In the genomic region with DNA sequence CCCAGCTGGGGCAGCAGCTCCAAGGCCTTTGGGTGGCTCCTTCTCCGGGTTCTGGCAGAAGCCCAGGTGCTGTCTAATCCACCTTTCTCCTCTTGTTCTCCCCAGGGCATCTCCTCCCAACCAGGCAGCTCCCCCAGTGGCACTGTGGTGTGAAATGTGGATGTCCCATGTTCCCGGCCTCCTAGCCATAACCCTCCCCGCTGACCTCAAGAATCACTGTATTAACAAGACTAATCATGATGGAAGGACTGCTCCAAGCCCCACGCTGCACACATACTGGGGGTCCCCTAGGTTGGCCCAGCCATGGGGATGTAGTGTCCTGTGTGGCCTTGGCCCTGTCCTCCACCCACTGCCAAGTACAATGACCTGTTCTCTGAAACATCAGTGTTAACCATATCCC, we compare ENCODE assay signal across 14 mouse cellular contexts. TPM values are rescaled to one million over a fixed set of nuclear protein-coding genes. Genes with fewer than 3 reads are reported as not detected.
DNase-seq lines count a peak whose midpoint lies in the region; ATAC-seq and TF ChIP-seq lines count a peak whose summit lies in the region.
"Had no signal": no experiment of that assay in that cellular context is flagged by ENCODE, and none has a peak within 500 bp of the region (broad histone marks: within the 10 kb centered on the region; RNA-seq: fewer than 3 reads in every experiment).

No protein-coding gene starts in this region.

- H3K27ac ChIP-seq in heart, adult 2 months: peak overlapping the region; percentile 97
- 0 out of 2 replicates have a peak overlapping the region, but pooled peaks have one; percentile 23 for H3K27ac ChIP-seq in layer of hippocampus, adult 2 months
- no peak overlapping the region for H3K27ac ChIP-seq in embryonic facial prominence, embryonic 13.5 days
- H3K27ac ChIP-seq in heart, postnatal 0 days (ENCODE audit: low read depth): peak overlapping the region; percentile 95
- no peak overlapping the region for H3K27ac ChIP-seq in thymus, adult 2 months (ENCODE audit: control insufficient read depth, insufficient read depth, low read length)
- H3K27ac ChIP-seq: forebrain, embryonic 10.5 days; hindbrain, embryonic 14.5 days had no signal

- no peak for ATAC-seq in embryonic facial prominence, embryonic 13.5 days (ENCODE audit: insufficient number of reproducible peaks, insufficient read depth, low FRiP score, low TSS enrichment, low read depth)
- no peak for ATAC-seq in heart, postnatal 0 days (ENCODE audit: insufficient read depth, low read depth)

- no peak for TF ChIP-seq CTCF in heart, adult 2 months (IDR thresholded peaks at IDR 0.05)
- TF ChIP-seq CTCF in layer of hippocampus, adult 2 months (conservative IDR thresholded peaks at IDR 0.05): no peak
- no peak for TF ChIP-seq CTCF in heart, postnatal 0 days (IDR thresholded peaks at IDR 0.05; ENCODE audit: low read depth)
- TF ChIP-seq CTCF in thymus, adult 2 months (IDR thresholded peaks at IDR 0.05; ENCODE audit: borderline replicate concordance, control insufficient read depth, extremely low read depth, insufficient read depth, low read length, poor library complexity): no peak

- peaks cover 7% of the 10 kb centered on the region for H3K4me1 ChIP-seq in heart, adult 2 months (ENCODE audit: control insufficient read depth, insufficient read depth, low read length)
- H3K4me1 ChIP-seq in embryonic facial prominence, embryonic 13.5 days: peaks cover 56% of the 10 kb centered on the region
- H3K4me1 ChIP-seq in heart, postnatal 0 days (ENCODE audit: control insufficient read depth, insufficient read depth): peaks cover 59% of the 10 kb centered on the region
- peaks cover 10% of the 10 kb centered on the region for H3K4me1 ChIP-seq in thymus, adult 2 months (replicated peaks; ENCODE audit: control insufficient read depth, insufficient read depth, low read length)

- no peak for TF ChIP-seq EP300 in heart, adult 2 months (IDR thresholded peaks at IDR 0.05; ENCODE audit: insufficient read depth, low read depth, low read length)
- TF ChIP-seq EP300 in heart, postnatal 0 days (IDR thresholded peaks at IDR 0.05; ENCODE audit: low read depth): no peak

- 66% methylated on average over 4 of the region's 4 CpGs for WGBS in heart, adult 2 months
- WGBS in embryonic facial prominence, embryonic 13.5 days: 85% methylated on average over 4 of the region's 4 CpGs
- 83% methylated on average over 4 of the region's 4 CpGs for WGBS in heart, postnatal 0 days
- WGBS in thymus, adult 2 months: 94% methylated on average over 4 of the region's 4 CpGs

- H3K36me3 ChIP-seq in heart, adult 2 months (ENCODE audit: control insufficient read depth, insufficient read depth, low read length): peaks cover 3% of the 10 kb centered on the region
- peaks cover 69% of the 10 kb centered on the region for H3K36me3 ChIP-seq in embryonic facial prominence, embryonic 13.5 days
- H3K36me3 ChIP-seq in heart, postnatal 0 days (replicated peaks; ENCODE audit: control insufficient read depth, insufficient read depth, low read length): peaks cover 53% of the 10 kb centered on the region
- H3K36me3 ChIP-seq in thymus, adult 2 months (ENCODE audit: control insufficient read depth, insufficient read depth, low read length): no peaks in the 10 kb centered on the region

- no peaks in the 10 kb centered on the region for H3K27me3 ChIP-seq in heart, adult 2 months (ENCODE audit: control insufficient read depth, insufficient read depth, low read length)
- no peaks in the 10 kb centered on the region for H3K27me3 ChIP-seq in embryonic facial prominence, embryonic 13.5 days
- no peaks in the 10 kb centered on the region for H3K27me3 ChIP-seq in heart, postnatal 0 days (ENCODE audit: control insufficient read depth, insufficient read depth, low read length)
- H3K27me3 ChIP-seq in thymus, adult 2 months (ENCODE audit: control insufficient read depth, insufficient read depth, low read length): no peaks in the 10 kb centered on the region; the same call in 1 of the 2 replicates

- no peak overlapping the region for H3K4me2 ChIP-seq in embryonic facial prominence, embryonic 13.5 days
- H3K4me2 ChIP-seq in heart, postnatal 0 days (ENCODE audit: low read depth, low read length): no peak overlapping the region
- H3K4me2 ChIP-seq: hindbrain, embryonic 14.5 days had no signal

- no peaks in the 10 kb centered on the region for H3K9me3 ChIP-seq in embryonic facial prominence, embryonic 13.5 days
- no peaks in the 10 kb centered on the region for H3K9me3 ChIP-seq in heart, postnatal 0 days (replicated peaks; ENCODE audit: control insufficient read depth, low read length)
- H3K9me3 ChIP-seq: forebrain, embryonic 10.5 days; megakaryocyte, embryonic 14.5 days had no signal

- no peaks in the 10 kb centered on the region for H3K79me2 ChIP-seq in heart, adult 2 months (replicated peaks; ENCODE audit: control insufficient read depth, insufficient read depth, low read length)

- no peak for TF ChIP-seq POLR2A in heart, adult 2 months (IDR thresholded peaks at IDR 0.05; ENCODE audit: insufficient read depth, low read depth, low read length)
- no peak for TF ChIP-seq POLR2A in thymus, adult 2 months (IDR thresholded peaks at IDR 0.05; ENCODE audit: control insufficient read depth, extremely low read depth, insufficient read depth, low read length, poor library complexity)

- no peak overlapping the region for H3K4me3 ChIP-seq in heart, adult 2 months
- no peak overlapping the region for H3K4me3 ChIP-seq in layer of hippocampus, adult 2 months
- H3K4me3 ChIP-seq in embryonic facial prominence, embryonic 13.5 days: no peak overlapping the region
- no peak overlapping the region for H3K4me3 ChIP-seq in heart, postnatal 0 days (ENCODE audit: low read depth, low read length)
- no peak overlapping the region for H3K4me3 ChIP-seq in thymus, adult 2 months (ENCODE audit: control insufficient read depth, insufficient read depth, low read length)
- H3K4me3 ChIP-seq: megakaryocyte, embryonic 14.5 days had no signal

- intact Hi-C loops in heart, adult 2 months (cut with DNase I): no loop called here

- peak; percentile 37 to 43 for DNase-seq in heart, adult 2 months
- no peak for DNase-seq in heart, postnatal 4 days
- no peak for DNase-seq in layer of hippocampus, adult 2 months (ENCODE audit: low spot score in 2 of 2)
- DNase-seq in layer of hippocampus, postnatal 36 days: no peak
- no peak for DNase-seq in heart, postnatal 0 days (ENCODE audit: low spot score)
- DNase-seq in thymus, adult 2 months: no peak
- DNase-seq in right cerebral cortex, adult 2 months (ENCODE audit: low spot score in 2 of 2): no peak
- DNase-seq: cerebellum, adult 2 months; kidney, postnatal 14 days; liver had no signal

- peak overlapping the region; percentile 3; the same call in 1 of the 2 replicates for H3K9ac ChIP-seq in heart, adult 2 months (ENCODE audit: low read depth, low read length)
- peak overlapping the region; percentile 32; the same call in 1 of the 2 replicates for H3K9ac ChIP-seq in embryonic facial prominence, embryonic 13.5 days
- 0 out of 2 replicates have a peak overlapping the region, but pooled peaks have one; percentile 69 for H3K9ac ChIP-seq in heart, postnatal 0 days (replicated peaks; ENCODE audit: low read depth, low read length)
- H3K9ac ChIP-seq: hindbrain, embryonic 14.5 days had no signal

RNA-seq across cellular contexts. Expression of a gene that starts 1.5 kb away (rescaled TPM):
- total RNA-seq in heart, adult 2 months (2021): 100 to 1,000 TPM; 482 to 516 TPM
- 1,225 and 1,460 TPM in 2 replicates for polyA plus RNA-seq in heart, adult 2 months (2012; rRNA removed)
- total RNA-seq in heart, postnatal 4 days (2021): 100 to 1,000 TPM; 188 to 201 TPM
- 10 to 100 TPM; 38.8 to 56.8 TPM for total RNA-seq in layer of hippocampus, adult 2 months (2021)
- total RNA-seq in layer of hippocampus, postnatal 36 days (2021): 10 to 100 TPM; 36.3 to 48.1 TPM
- 13.1 and 16.8 TPM in 2 replicates for polyA plus RNA-seq in embryonic facial prominence, embryonic 13.5 days (2015; fragmentation: Nextera tagmentation; extraction: Ambion mirVana)
- 184 and 253 TPM in 2 replicates for total RNA-seq in heart, postnatal 0 days (2014; rRNA removed; ENCODE audit: low replicate concordance)
- 97.0 and 98.5 TPM in 2 replicates for polyA plus RNA-seq in heart, postnatal 0 days (2015; fragmentation: Nextera tagmentation; extraction: Ambion mirVana)
- polyA plus RNA-seq in thymus, adult 2 months (2012; rRNA removed): 108 and 154 TPM in 2 replicates

RNA-seq across cellular contexts. Expression of a gene that starts 6.1 kb away (rescaled TPM):
- 10 to 100 TPM; 47.8 to 54.9 TPM for total RNA-seq in heart, adult 2 months (2021)
- polyA plus RNA-seq in heart, adult 2 months (2012; rRNA removed): 70.9 and 79.4 TPM in 2 replicates
- total RNA-seq in heart, postnatal 4 days (2021): 10 to 100 TPM; 60.3 to 62.9 TPM
- 100 to 1,000 TPM; 154 TPM for total RNA-seq in layer of hippocampus, adult 2 months (2021)
- total RNA-seq in layer of hippocampus, postnatal 36 days (2021): 100 to 1,000 TPM; 136 to 143 TPM
- 16.4 and 17.6 TPM in 2 replicates for polyA plus RNA-seq in embryonic facial prominence, embryonic 13.5 days (2015; fragmentation: Nextera tagmentation; extraction: Ambion mirVana)
- 71.6 and 76.4 TPM in 2 replicates for total RNA-seq in heart, postnatal 0 days (2014; rRNA removed; ENCODE audit: low replicate concordance)
- 10.6 and 10.9 TPM in 2 replicates for polyA plus RNA-seq in heart, postnatal 0 days (2015; fragmentation: Nextera tagmentation; extraction: Ambion mirVana)
- 50.7 and 55.6 TPM in 2 replicates for polyA plus RNA-seq in thymus, adult 2 months (2012; rRNA removed)

RNA-seq across cellular contexts. Expression of a gene that starts 12.2 kb away (rescaled TPM):
- total RNA-seq in heart, adult 2 months (2021): 1 to 10 TPM; 7.1 to 8.2 TPM
- polyA plus RNA-seq in heart, adult 2 months (2012; rRNA removed): 26.0 and 29.8 TPM in 2 replicates
- 10 to 100 TPM; 10.3 to 10.4 TPM for total RNA-seq in heart, postnatal 4 days (2021)
- total RNA-seq in layer of hippocampus, adult 2 months (2021): 1 to 10 TPM; 2.4 to 2.8 TPM
- total RNA-seq in layer of hippocampus, postnatal 36 days (2021): 1 to 10 TPM; 2.5 to 2.8 TPM
- polyA plus RNA-seq in embryonic facial prominence, embryonic 13.5 days (2015; fragmentation: Nextera tagmentation; extraction: Ambion mirVana): 14.7 and 15.3 TPM in 2 replicates
- total RNA-seq in heart, postnatal 0 days (2014; rRNA removed; ENCODE audit: low replicate concordance): 19.0 and 21.0 TPM in 2 replicates
- 3.8 and 4.0 TPM in 2 replicates for polyA plus RNA-seq in heart, postnatal 0 days (2015; fragmentation: Nextera tagmentation; extraction: Ambion mirVana)
- 14.8 and 20.0 TPM in 2 replicates for polyA plus RNA-seq in thymus, adult 2 months (2012; rRNA removed)

RNA-seq across cellular contexts. Expression of a gene that starts 27.7 kb away (rescaled TPM):
- not detected for total RNA-seq in heart, adult 2 months (2021)
- polyA plus RNA-seq in heart, adult 2 months (2012; rRNA removed): 0.06 TPM in 1 of 2 replicates, not detected in the other
- total RNA-seq in heart, postnatal 4 days (2021): not detected
- under 1 TPM in 1 of 2 experiments, not detected in 1; 0.20 TPM for total RNA-seq in layer of hippocampus, adult 2 months (2021)
- under 1 TPM; 0.15 to 0.33 TPM for total RNA-seq in layer of hippocampus, postnatal 36 days (2021)
- polyA plus RNA-seq in embryonic facial prominence, embryonic 13.5 days (2015; fragmentation: Nextera tagmentation; extraction: Ambion mirVana): not detected in 2 replicates
- total RNA-seq in heart, postnatal 0 days (2014; rRNA removed; ENCODE audit: low replicate concordance): not detected in 2 replicates
- not detected in 2 replicates for polyA plus RNA-seq in heart, postnatal 0 days (2015; fragmentation: Nextera tagmentation; extraction: Ambion mirVana)
- 0.05 and 0.18 TPM in 2 replicates for polyA plus RNA-seq in thymus, adult 2 months (2012; rRNA removed)
- polyA plus RNA-seq: forebrain, embryonic 10.5 days had no signal

RNA-seq across cellular contexts. Expression of a gene that starts 36.0 kb away (rescaled TPM):
- not detected for total RNA-seq in heart, adult 2 months (2021)
- 0.09 TPM in 1 of 2 replicates, not detected in the other for polyA plus RNA-seq in heart, adult 2 months (2012; rRNA removed)
- total RNA-seq in heart, postnatal 4 days (2021): under 1 TPM; 0.33 to 0.56 TPM
- under 1 TPM; 0.33 to 0.71 TPM for total RNA-seq in layer of hippocampus, adult 2 months (2021)
- total RNA-seq in layer of hippocampus, postnatal 36 days (2021): under 1 TPM; 0.40 to 0.43 TPM
- polyA plus RNA-seq in embryonic facial prominence, embryonic 13.5 days (2015; fragmentation: Nextera tagmentation; extraction: Ambion mirVana): 3.5 and 4.4 TPM in 2 replicates
- total RNA-seq in heart, postnatal 0 days (2014; rRNA removed; ENCODE audit: low replicate concordance): 0.19 and 0.69 TPM in 2 replicates
- polyA plus RNA-seq in heart, postnatal 0 days (2015; fragmentation: Nextera tagmentation; extraction: Ambion mirVana): 0.21 and 0.38 TPM in 2 replicates
- polyA plus RNA-seq in thymus, adult 2 months (2012; rRNA removed): 0.24 and 0.31 TPM in 2 replicates

Comparison
In these comparisons a context has a peak if more than half of its experiments do, and no peak if none do; other contexts are left out.
1. DNase-seq: peak in heart, adult 2 months (2 of 2); none in heart, postnatal 4 days (single experiment), layer of hippocampus, adult 2 months (0 of 2), layer of hippocampus, postnatal 36 days (0 of 2), heart, postnatal 0 days (single experiment), thymus, adult 2 months (single experiment) and right cerebral cortex, adult 2 months (0 of 2).
2. H3K27ac ChIP-seq: peak in heart, adult 2 months (single experiment), layer of hippocampus, adult 2 months (single experiment) and heart, postnatal 0 days (single experiment); none in embryonic facial prominence, embryonic 13.5 days (single experiment) and thymus, adult 2 months (single experiment).
3. H3K9ac ChIP-seq: peak in every context shown above with its lines; median percentile 69 in heart, postnatal 0 days; 32 in embryonic facial prominence, embryonic 13.5 days; 3 in heart, adult 2 months.